Mouse (Mus musculus) midbrain, embryonic 16.5 days (tissue): ENCODE data around the gene Shisa8. TPM values are rescaled to one million over a fixed set of nuclear protein-coding genes. Genes with fewer than 3 reads are reported as not detected.
"Not testable (repeated sequence)": the region's sequence is repeated elsewhere in the genome, so short reads cannot be mapped to it uniquely, and the experiment has no call there.

Experiments
- ATAC-seq: fragments of 200-750 bp; cut with Nextera tagmentation; 2 replicates; pipeline ENCODE4 v1.8.0; 2017; ENCODE audit warnings: moderate TSS enrichment
- H3K27ac ChIP-seq: fragments of 300-500 bp; sonication (generic); 2 replicates; pipeline ENCODE4 v1.5.1; 2014; ENCODE audit warnings: mild to moderate bottlenecking, low read length, mixed read lengths
- H3K27me3 ChIP-seq: fragments of 300-500 bp; sonication (generic); 2 replicates; pipeline ENCODE4 v1.6.1; 2014; ENCODE audit warnings: low read depth, low read length, mixed read lengths; ENCODE audit not compliant: control insufficient read depth, insufficient read depth
- H3K36me3 ChIP-seq: fragments of 300-500 bp; sonication (generic); 2 replicates; pipeline ENCODE4 v1.6.1; 2014; ENCODE audit warnings: mild to moderate bottlenecking, low read length, moderate library complexity, mixed read lengths; ENCODE audit not compliant: control insufficient read depth, insufficient read depth
- H3K4me1 ChIP-seq: fragments of 300-500 bp; sonication (generic); 2 replicates; pipeline ENCODE4 v1.6.1; 2014; ENCODE audit warnings: mild to moderate bottlenecking, low read length, mixed read lengths; ENCODE audit not compliant: control insufficient read depth, insufficient read depth
- H3K4me2 ChIP-seq: fragments of 300-500 bp; sonication (generic); 2 replicates; pipeline ENCODE4 v1.6.1; 2014; ENCODE audit warnings: mild to moderate bottlenecking, low read length, mixed read lengths
- H3K4me3 ChIP-seq: fragments of 300-500 bp; sonication (generic); 2 replicates; pipeline ENCODE4 v1.5.1; 2014; ENCODE audit warnings: low read depth, mild to moderate bottlenecking, low read length, moderate library complexity, mixed read lengths
- H3K9ac ChIP-seq: fragments of 300-500 bp; sonication (generic); 2 replicates; pipeline ENCODE4 v1.6.1; 2014; ENCODE audit warnings: low read depth, low read length, mixed read lengths
- H3K9me3 ChIP-seq: fragments of 300-500 bp; sonication (generic); replicated peaks from 2 replicates; pipeline ENCODE4 v1.6.1; 2014; ENCODE audit warnings: mild to moderate bottlenecking, low read length, mixed read lengths; ENCODE audit not compliant: control insufficient read depth, poor library complexity, severe bottlenecking
- WGBS: fragments of 180-500 bp; shearing (Covaris S2); extraction: QIAGEN DNeasy Blood & Tissue Kit; methylation state at CpG from one replicate; pipeline ENCODE4 v1.1.7; 2014; 5-methylcytosine and 5-hydroxymethylcytosine counted together
- polyA plus RNA-seq: library from polyadenylated mRNA; unstranded; fragments of >200 nt; fragmentation: Nextera tagmentation; extraction: Ambion mirVana; gene quantifications from 2 replicates; pipeline ENCODE4 v1.2.1, GENCODE M21; 2015

Shisa8 gene
- polyA plus RNA-seq = 0.77 and 1.0 TPM in 2 replicates

GRCm38 (mm10) chr15:82212752-82213063 lies at the start of gene Shisa8:
Gene Shisa8, minus strand, starts transcription at chr15:82212815.
- H3K4me2 ChIP-seq = peak within 1 kb of the TSS; percentile 67
- peak within 1 kb of the TSS; percentile 54 for H3K9ac ChIP-seq
- H3K4me1 ChIP-seq = peaks cover 20% of the 10 kb centered on the region
- H3K4me3 ChIP-seq = peak within 1 kb of the TSS; percentile 46
- no peak within 1 kb of the TSS for H3K27ac ChIP-seq
- no peaks in the 10 kb centered on the region for H3K36me3 ChIP-seq
- ATAC-seq = no peak; the same call in 1 of the 2 replicates
- no peaks in the 10 kb centered on the region for H3K9me3 ChIP-seq
- WGBS = 0% methylated on average over 13 of the region's 34 CpGs
- H3K27me3 ChIP-seq = peaks cover 64% of the 10 kb centered on the region

- WGBS = 9% methylated on average over 16 of the region's 16 CpGs
- Histone ChIP-seq H3K27ac (no peak overlapping the region), H3K9me3 (no peaks in the 10 kb centered on the region), H3K36me3 (no peaks in the 10 kb centered on the region), H3K4me1 (peaks cover 25% of the 10 kb centered on the region), H3K9ac (no peak overlapping the region), H3K4me2 (no peak overlapping the region), H3K27me3 (no peaks in the 10 kb centered on the region), H3K4me3 (no peak overlapping the region)
- ATAC-seq = no peak
Observed at GRCm38 (mm10) chr15:82259510-82259909, 46.9 kb upstream of the Shisa8 start.

DNA sequence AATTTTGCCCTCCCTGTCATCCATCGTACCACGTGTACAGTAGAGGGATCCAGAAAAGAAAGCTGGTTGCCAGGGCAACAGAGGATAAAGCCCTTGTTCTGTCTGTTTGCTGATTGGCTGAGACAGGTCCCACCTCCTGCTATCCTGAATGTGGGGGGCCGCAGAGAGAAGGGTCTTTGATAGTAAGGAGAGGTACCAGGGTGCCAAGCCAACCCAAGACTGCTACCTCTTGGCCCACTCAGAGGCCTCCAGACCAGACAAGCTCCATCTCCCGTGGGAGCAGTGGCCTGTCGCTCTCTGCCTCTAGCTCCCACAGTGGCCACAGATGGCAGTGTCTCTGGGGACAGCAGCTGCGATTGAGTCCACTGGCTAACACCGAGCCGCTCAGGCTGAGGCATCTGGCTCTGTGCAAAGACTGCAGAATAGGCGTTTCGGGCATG lies 43.3 kb upstream of the Shisa8 start:
- H3K4me2 ChIP-seq = peak overlapping the region; percentile 74
- peaks cover 25% of the 10 kb centered on the region for H3K4me1 ChIP-seq
- 2% methylated on average over 10 of the region's 10 CpGs for WGBS
- peak; percentile 95 for ATAC-seq
- peak overlapping the region; percentile 78 for H3K9ac ChIP-seq
- no peaks in the 10 kb centered on the region for H3K36me3 ChIP-seq
- no peaks in the 10 kb centered on the region for H3K27me3 ChIP-seq
- no peaks in the 10 kb centered on the region for H3K9me3 ChIP-seq
- peak overlapping the region; percentile 65 for H3K4me3 ChIP-seq
- peak overlapping the region; percentile 94 for H3K27ac ChIP-seq

DNA sequence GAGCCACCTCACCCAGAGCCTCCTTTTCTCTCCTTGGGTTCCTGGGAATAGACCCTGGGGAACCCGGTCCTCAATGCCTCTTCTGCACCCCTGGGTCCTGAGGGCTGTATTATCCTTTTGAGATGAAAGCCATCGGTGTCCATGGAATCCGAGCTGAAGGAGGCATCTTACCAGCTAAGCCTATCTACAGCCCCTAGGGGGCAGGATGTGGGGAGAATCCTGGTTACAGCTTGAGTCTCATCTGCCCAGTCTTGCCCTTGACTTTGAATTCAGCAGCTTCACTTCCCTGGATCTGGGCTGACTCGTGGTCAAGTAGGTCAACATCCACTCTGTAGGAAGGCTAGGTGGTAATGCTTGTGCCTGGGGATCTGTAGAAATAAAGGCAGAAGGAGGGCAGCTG lies 42.6 kb upstream of the Shisa8 start:
- Histone ChIP-seq H3K27me3 (no peaks in the 10 kb centered on the region), H3K9me3 (no peaks in the 10 kb centered on the region), H3K36me3 (no peaks in the 10 kb centered on the region), H3K9ac (0 out of 2 replicates have a peak overlapping the region, but pooled peaks have one; percentile 1), H3K4me3 (peak overlapping the region; percentile 65; the same call in 1 of the 2 replicates), H3K4me2 (peak overlapping the region; percentile 74), H3K4me1 (peaks cover 25% of the 10 kb centered on the region), H3K27ac (peak overlapping the region; percentile 94)
- 33% methylated on average over 4 of the region's 4 CpGs for whole genome bisulfite sequencing
- ATAC-seq = no peak

DNA sequence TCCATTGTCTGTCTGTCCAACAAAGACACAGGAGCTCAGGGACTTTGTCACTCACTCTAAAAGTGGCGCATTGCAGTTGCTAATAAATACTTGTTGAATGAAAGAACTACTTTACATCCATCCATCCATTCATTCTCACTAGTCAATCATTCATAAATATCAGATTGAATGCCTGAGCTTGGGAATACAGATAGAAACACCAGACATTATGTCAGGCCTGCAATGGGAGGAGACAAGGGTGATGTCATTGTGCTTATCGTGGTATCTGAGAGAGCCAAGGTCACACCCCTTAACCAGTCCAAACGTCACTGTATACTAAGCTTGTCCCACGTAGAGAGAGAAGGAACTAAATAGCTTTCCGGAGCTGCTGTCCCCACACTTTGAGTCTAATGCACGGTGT lies 39.5 kb upstream of the Shisa8 start, which contains the start of gene 1500009C09Rik:
Gene 1500009C09Rik (plus strand): TSS at position 301 of the 400 bp plus-strand sequence.
- Histone ChIP-seq H3K9ac (no peak within 1 kb of the TSS), H3K27me3 (no peaks in the 10 kb centered on the region), H3K4me1 (peaks cover 16% of the 10 kb centered on the region), H3K9me3 (no peaks in the 10 kb centered on the region), H3K36me3 (no peaks in the 10 kb centered on the region), H3K4me2 (no peak within 1 kb of the TSS), H3K4me3 (no peak within 1 kb of the TSS), H3K27ac (no peak within 1 kb of the TSS)
- WGBS = 88% methylated on average over 6 of the region's 6 CpGs
- ATAC-seq = no peak

DNA sequence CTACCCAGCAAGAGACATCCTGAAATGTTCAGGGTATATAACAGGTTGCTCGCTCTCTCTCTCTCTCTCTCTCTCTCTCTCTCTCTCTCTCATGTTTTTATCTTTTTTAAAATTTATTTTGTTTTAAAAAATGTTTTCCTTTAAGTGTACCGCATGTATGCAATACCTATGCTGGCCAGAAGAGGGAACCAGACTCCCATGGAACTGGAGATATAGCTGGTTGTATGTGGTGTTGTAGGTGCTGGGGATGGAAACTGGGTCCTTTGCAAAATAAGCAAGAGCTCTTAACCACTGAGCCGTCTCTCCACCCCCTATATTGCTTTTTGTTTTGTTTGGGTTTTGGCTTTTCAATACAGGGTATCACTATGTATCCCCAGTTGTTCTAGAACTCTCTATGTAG lies 39.0 kb upstream of the Shisa8 start:
- H3K27ac ChIP-seq = no peak overlapping the region
- ATAC-seq = no peak

GRCm38 (mm10) chr15:82247131-82247776 lies 34.6 kb upstream of the Shisa8 start:
- Histone ChIP-seq H3K27me3 (no peaks in the 10 kb centered on the region), H3K36me3 (no peaks in the 10 kb centered on the region), H3K27ac (no peak overlapping the region), H3K4me3 (no peak overlapping the region), H3K9ac (no peak overlapping the region), H3K4me1 (peaks cover 6% of the 10 kb centered on the region; the same call in 1 of the 2 replicates), H3K9me3 (no peaks in the 10 kb centered on the region), H3K4me2 (no peak overlapping the region)
- ATAC-seq = no peak
- 83% methylated on average over 3 of the region's 3 CpGs for WGBS

More for the DNA sequence above, 39.0 kb upstream of the Shisa8 start:
- Histone ChIP-seq H3K4me1 (peaks cover 11% of the 10 kb centered on the region), H3K36me3 (no peaks in the 10 kb centered on the region), H3K4me2 (no peak overlapping the region), H3K4me3 (no peak overlapping the region), H3K27me3 (no peaks in the 10 kb centered on the region), H3K9ac (no peak overlapping the region), H3K9me3 (no peaks in the 10 kb centered on the region)
- WGBS = 95% methylated on average over 3 of the region's 3 CpGs

- Histone ChIP-seq H3K4me2 (peak overlapping the region; percentile 78), H3K4me3 (peak overlapping the region; percentile 66), H3K27ac (peak overlapping the region; percentile 68; the same call in 1 of the 2 replicates), H3K9ac (peak overlapping the region; percentile 66; the same call in 1 of the 2 replicates)
- WGBS = 21% methylated on average over 9 of the region's 9 CpGs
- not testable (repeated sequence) for H3K27me3 ChIP-seq, H3K36me3 ChIP-seq, H3K4me1 ChIP-seq, H3K9me3 ChIP-seq
- peak; percentile 54 for ATAC-seq
Observed at GRCm38 (mm10) chr15:82244805-82245161, 32.2 kb upstream of the Shisa8 start.

GRCm38 (mm10) chr15:82244115-82244804 lies 31.6 kb upstream of the Shisa8 start, which contains the start of gene Cenpm:
Gene Cenpm, minus strand, starts transcription at chr15:82244748.
- H3K4me1 ChIP-seq = peaks cover 6% of the 10 kb centered on the region; the same call in 1 of the 2 replicates
- H3K9ac ChIP-seq = peak within 1 kb of the TSS; percentile 66
- no peaks in the 10 kb centered on the region for H3K36me3 ChIP-seq
- H3K9me3 ChIP-seq = no peaks in the 10 kb centered on the region
- ATAC-seq = peak; percentile 97
- H3K27me3 ChIP-seq = no peaks in the 10 kb centered on the region
- H3K4me3 ChIP-seq = peak within 1 kb of the TSS; percentile 66
- peak within 1 kb of the TSS; percentile 68 for H3K27ac ChIP-seq
- H3K4me2 ChIP-seq = peak within 1 kb of the TSS; percentile 78
- WGBS = under 1% methylated on average over 53 of the region's 65 CpGs
